Comparison of ENCODE assay signal across 7 mouse cellular contexts in genomic region chr11:50744971-50745370, GRCm38 (mm10).
A peak's percentile ranks its signal among the peaks of the same experiment; 100 is the strongest.
DNase-seq lines count a peak whose midpoint lies in the region; ATAC-seq lines count a peak whose summit lies in the region.

No protein-coding gene starts in this region.

- no peak for ATAC-seq in intestine, embryonic 15.5 days
- no peak for ATAC-seq in erythroblast, adult 5-6 weeks (replicated peaks; ENCODE audit: low FRiP score, poor library complexity, severe bottlenecking)

- H3K4me1 ChIP-seq in intestine, embryonic 15.5 days (replicated peaks) = no peaks in the 10 kb centered on the region

- no peaks in the 10 kb centered on the region for H3K9me3 ChIP-seq in intestine, embryonic 15.5 days

- WGBS in intestine, embryonic 15.5 days = 52% methylated on average over 6 of the region's 6 CpGs

- no peak overlapping the region for H3K9ac ChIP-seq in intestine, embryonic 15.5 days

- no peak overlapping the region for H3K27ac ChIP-seq in intestine, embryonic 15.5 days

- no peak overlapping the region for H3K4me2 ChIP-seq in intestine, embryonic 15.5 days (replicated peaks)

- intact Hi-C loops in gastrocnemius, postnatal 36 days (cut with DNase I) = loop anchor here (5.0 kb wide), 1 partner anchor 128 kb away; no protein-coding TSS in a partner anchor
- intact Hi-C loops in left cerebral cortex, postnatal 4 days (cut with DNase I) = no loop called here

- H3K4me3 ChIP-seq in intestine, embryonic 15.5 days (replicated peaks) = no peak overlapping the region

- no peaks in the 10 kb centered on the region for H3K36me3 ChIP-seq in intestine, embryonic 15.5 days

- peak; percentile 13 to 58 for DNase-seq in urinary bladder, postnatal 36 days (ENCODE audit: low spot score in 2 of 2)
- no peak for DNase-seq in urinary bladder, postnatal 25 days (ENCODE audit: low spot score)
- DNase-seq in gastrocnemius, postnatal 36 days = peak; percentile 37 to 58
- DNase-seq in left cerebral cortex, postnatal 4 days = peak; percentile 21
- DNase-seq in cerebellum, adult 8-10 months = no peak

- no peaks in the 10 kb centered on the region for H3K27me3 ChIP-seq in intestine, embryonic 15.5 days (replicated peaks)

Comparison
In these comparisons a context has a peak if more than half of its experiments do, and no peak if none do; other contexts are left out.
1. DNase-seq: peak in urinary bladder, postnatal 36 days (2 of 2), gastrocnemius, postnatal 36 days (2 of 2) and left cerebral cortex, postnatal 4 days (single experiment); none in urinary bladder, postnatal 25 days (single experiment) and cerebellum, adult 8-10 months (single experiment).